Mouse (Mus musculus) liver, postnatal 0 days (tissue): ENCODE results near the gene Tefm.
"Not testable (repeated sequence)": the region's sequence is repeated elsewhere in the genome, so short reads cannot be mapped to it uniquely, and the experiment has no call there.

Source experiments
- CTCF ChIP-seq: sonication (generic); IDR thresholded peaks from 2 replicates; pipeline ENCODE4 v1.5.1; 2016; ENCODE audit warnings: antibody characterized with exemption, low read depth
- EP300 ChIP-seq: IDR thresholded peaks from 2 replicates; pipeline ENCODE4 v1.6.1; 2016; ENCODE audit warnings: antibody characterized with exemption, low read depth, mild to moderate bottlenecking

DNA sequence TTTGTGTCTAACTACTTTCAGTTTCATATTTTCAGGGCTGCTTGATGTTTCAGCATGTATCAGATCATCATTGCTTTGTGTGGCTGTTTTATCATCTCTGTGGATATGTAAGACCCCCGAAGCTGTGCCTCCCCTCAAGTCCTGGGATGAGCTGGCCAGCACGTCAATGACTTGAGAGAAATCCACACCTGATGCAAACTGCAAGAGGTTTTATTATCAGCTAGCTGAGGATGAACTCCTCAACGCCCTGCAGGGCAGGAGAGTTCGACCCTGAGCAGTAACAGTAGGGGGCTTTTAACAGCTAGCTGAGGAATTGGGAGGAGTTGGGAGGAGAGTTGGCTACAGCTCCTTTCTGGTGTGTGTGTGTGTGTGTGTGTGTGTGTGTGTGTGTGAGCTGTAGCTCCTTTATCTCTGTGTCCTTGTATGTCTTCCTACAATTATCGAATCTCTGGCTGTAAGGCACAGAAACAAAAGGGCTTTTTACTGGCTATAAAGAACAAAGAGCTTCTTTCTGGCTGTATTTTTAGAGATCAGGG is 43.5 kb upstream of the Tefm start:
- TF ChIP-seq CTCF, EP300: not testable (repeated sequence)
